Mouse (Mus musculus): Measurements from ENCODE around the gene Galnt4.

GRCm38 (mm10) chr10:99126225-99126624, 18.3 kb downstream of the Galnt4 start, which contains the start of gene Phxr2:
- no peak for TF ChIP-seq POLR2A (IDR thresholded peaks at IDR 0.05; ENCODE audit: borderline replicate concordance, low read depth, low read length)
- no peak for TF ChIP-seq CTCF (IDR thresholded peaks at IDR 0.05; ENCODE audit: low read depth, low read length)
